Mouse (Mus musculus) erythroid progenitor cell, adult 5-6 weeks (primary cell): ENCODE results near the gene Otud7b. TPM values are rescaled to one million over a fixed set of nuclear protein-coding genes. Genes with fewer than 3 reads are reported as not detected.

Source experiments
- ATAC-seq: replicated peaks from 2 replicates; pipeline ENCODE4 v1.8.0; 2016; ENCODE audit warnings: moderate number of reproducible peaks, mild to moderate bottlenecking, moderate TSS enrichment, inconsistent platforms; ENCODE audit not compliant: poor library complexity, low FRiP score, severe bottlenecking
- total RNA-seq, 2 experiments: library from RNA; stranded (forward) in 1 of 2; stranded (reverse) in 1 of 2; fragments of 150-400 nt in 1 of 2; fragments of 186-747, 209-891 nt in 1 of 2; gene quantifications; 2 replicates each; pipeline versions ENCODE4 v1.2.3 to v1.2.4; 2015 to 2017; ENCODE audit warnings: low replicate concordance in 2 of 2

Gene Otud7b
- 4.6 and 9.4 TPM in 2 replicates for total RNA-seq (2015; ENCODE audit: low replicate concordance)
- 28.5 and 37.6 TPM in 2 replicates for total RNA-seq (2017; ENCODE audit: low replicate concordance)

DNA sequence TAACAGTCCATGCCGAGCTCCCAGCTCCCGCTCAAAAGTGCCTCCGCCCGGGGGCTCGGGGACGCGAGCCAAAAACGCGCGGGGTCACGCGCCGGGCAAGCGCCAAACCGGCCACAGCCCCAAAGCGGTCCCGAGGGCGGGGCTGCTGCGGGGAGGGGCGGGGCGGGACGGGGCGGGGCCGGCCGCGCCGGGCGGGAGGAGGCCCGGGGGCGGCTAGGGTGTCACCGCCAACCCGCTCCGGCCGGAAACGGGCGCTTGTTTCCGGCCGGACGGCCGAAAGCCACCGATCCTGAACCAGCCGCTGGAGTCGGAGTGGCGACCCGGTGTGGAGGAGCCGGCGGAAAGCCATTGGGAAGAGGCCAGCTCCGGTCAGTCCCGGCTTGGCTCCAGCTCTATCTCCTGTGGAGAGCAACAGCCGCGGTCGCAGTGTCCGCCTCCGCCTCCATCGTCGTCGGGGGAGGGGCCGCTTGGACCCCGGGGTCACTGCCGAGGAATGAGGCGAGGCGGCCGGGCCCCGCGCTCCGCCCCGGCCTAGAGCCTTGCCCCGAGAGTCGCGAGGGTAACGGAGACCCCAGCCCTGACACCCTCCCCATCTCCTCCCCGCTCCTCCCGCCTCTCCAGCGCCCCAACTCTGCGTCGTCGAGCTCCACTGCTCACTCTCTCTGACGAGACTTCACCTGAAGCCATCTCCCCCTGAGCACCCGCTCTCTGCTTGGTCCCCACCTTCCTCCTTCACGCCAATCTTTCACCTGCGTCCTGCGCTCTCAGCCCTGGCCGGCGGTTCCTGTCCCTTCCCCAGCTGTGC lies at the start of gene Otud7b:
TSS of gene Otud7b (plus strand) at position 267 of the 805 bp plus-strand sequence.
- peak; percentile 77 for ATAC-seq

DNA sequence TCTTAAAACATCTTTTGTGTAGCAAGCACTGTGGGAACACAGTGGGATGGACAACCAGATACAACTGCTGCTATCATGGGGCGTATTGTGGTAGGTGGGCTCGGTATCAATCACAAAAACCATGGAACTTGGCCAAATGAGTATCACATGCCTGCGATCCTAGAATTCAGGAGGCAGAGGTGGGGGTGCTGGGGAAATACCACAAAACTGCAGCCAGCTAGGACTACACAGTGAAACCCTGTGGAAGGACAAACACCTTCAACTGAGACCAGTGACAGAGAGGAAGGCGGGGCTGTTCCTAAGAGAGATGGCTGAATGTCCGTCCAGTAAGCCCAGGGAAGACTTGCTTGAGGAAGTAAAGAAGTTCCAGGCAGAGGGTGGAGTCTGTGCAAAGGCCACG lies 49.0 kb upstream of the Otud7b start:
- no peak for ATAC-seq

DNA sequence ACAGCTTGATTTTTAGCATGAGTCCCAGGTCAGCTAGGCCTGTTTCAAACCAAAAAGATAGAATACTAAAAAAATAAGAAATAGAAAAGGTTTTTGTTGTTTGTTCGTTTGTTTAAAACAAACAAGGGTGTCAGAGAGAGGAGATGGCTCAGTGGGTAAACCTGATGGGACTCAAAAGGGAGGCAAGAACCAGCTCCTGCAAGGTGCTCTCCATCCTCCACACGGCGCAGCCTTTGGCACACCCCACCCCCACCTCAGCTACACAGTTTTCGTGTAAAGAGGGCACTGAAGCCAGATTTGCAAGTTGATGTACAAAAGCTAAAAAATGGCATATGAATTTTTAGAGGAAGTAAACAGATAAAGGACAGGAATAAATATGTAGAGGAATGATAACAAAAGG lies 48.3 kb upstream of the Otud7b start:
- no peak for ATAC-seq

DNA sequence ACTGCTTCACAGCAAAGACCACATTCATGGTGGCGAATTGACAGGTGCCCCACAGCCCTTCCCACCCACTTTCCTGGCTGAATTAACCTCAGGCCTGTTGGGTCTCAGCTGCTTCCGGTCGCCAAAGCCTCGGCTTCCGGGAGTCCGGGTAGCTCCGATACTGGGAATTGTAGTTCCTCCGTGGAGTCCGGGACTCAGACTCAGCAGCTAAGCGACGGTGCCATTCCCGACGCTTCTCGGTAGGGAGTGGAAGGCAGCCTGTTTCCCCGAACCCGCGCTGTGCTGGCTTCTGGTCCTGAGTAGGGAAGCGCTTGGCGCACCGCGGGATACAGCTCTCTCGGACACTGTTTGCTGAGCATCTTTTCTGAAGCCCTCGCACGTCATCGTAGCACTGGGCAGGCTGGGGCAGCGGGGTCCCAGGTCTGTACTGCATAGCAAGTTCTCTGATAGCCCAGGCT lies 46.6 kb upstream of the Otud7b start:
- peak; percentile 95 for ATAC-seq

DNA sequence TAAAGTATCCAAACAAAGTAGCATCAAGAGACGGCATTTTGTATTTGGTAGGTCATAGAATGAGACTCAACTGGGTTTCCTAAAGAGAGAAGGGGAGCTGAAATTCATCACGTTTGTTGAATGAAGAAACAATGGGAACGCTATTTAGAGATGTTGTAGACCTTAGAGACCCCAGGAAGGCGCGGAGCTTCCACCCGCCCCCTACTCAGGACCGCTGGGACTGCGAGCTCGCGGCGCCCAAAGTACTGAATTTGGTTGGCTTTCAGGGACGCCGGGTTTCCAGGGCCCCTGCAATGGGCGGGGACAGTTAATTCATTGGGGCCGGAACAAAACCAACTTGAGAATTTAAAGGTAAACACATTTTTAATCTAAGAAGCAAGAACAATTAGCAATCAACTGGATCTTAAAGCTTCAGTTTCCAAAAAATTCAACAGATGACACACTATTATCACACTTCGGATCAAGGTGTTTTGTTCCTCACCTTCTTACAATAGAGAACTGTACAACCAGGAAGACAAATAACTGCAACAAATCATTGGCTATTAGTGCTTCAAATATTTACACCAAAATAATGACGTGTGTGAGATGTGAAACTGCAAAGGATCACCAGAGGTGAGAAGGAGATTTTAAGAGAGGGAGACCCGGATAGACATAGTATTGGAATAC lies 46.0 kb upstream of the Otud7b start, which contains the start of gene Vps45:
TSS of gene Vps45 (minus strand) at position 236 of the 666 bp plus-strand sequence.
- peak; percentile 82 for ATAC-seq

DNA sequence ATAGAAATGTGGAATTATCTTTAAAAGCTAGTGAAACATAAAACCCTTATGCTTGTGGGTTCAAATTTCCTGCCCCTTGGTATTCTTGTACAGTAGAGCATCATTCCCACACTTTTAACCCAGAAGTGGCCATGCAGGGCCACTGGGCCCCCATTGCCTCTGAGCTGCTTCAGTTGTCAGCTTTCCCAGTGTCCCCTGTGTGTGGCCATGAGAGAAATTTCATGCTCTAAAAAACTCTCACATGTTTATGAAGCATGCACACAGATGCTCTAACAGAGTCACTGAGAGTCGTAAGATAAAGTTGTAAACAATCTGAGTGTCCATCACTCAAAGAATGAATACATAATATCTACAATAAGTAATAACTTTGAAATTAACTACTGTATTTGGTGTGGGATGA lies 44.2 kb upstream of the Otud7b start:
- no peak for ATAC-seq

DNA sequence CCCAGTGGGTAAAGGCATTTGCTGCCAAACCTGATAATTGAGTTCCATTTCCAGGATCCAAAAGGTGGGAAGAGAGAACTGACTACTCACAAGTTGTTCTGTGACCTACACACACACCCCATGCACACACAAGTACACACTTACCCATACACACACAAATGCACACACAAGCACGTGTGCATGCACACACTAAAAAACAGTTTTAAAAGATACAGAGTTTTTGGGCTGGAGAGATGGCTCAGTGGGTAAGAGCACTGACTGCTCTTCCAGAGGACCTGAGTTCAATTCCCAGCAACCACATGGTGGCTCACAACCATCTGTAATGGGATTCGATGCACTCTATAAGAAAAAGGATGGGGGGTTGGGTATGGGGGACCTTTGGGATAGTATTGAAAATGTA lies 41.0 kb upstream of the Otud7b start:
- no peak for ATAC-seq

DNA sequence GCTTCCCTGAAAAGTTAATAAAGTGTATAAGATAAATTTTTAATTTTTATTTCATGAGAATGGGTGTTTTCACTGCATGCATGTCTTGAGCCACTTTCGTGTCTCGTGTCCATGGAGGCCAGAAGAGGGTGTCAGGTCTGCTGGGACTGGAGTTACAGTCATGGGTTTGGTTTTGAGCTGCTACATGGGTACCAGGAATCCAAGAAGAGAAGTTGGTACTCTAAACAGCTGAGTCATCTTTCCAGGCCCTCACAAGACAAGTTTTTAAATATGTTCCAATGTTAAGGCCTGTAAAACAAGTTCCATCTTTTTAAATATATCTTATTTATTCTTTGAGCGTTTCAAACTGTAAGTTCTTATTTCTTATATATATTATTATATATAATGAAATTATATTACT lies 40.1 kb upstream of the Otud7b start:
- no peak for ATAC-seq

DNA sequence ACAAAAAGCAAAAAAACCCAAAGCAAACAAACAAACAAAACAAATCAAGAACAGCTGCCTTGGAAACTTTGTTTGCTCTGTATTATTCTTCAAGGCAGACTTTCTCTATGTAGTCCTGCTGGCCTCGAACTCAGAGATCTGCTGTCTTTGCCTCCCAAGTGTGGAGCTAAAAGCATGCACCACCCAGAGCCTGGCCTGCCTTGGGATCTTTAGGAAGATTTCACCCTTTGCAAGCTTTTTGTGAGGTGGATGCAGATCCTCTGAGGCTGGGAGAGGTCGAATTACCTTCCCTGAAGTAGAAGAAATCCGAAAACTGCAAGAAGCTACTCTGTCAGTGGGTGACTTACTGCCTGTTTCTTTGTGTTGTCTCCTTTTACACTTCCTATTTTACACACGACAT lies 39.2 kb upstream of the Otud7b start:
- ATAC-seq, result no peak

DNA sequence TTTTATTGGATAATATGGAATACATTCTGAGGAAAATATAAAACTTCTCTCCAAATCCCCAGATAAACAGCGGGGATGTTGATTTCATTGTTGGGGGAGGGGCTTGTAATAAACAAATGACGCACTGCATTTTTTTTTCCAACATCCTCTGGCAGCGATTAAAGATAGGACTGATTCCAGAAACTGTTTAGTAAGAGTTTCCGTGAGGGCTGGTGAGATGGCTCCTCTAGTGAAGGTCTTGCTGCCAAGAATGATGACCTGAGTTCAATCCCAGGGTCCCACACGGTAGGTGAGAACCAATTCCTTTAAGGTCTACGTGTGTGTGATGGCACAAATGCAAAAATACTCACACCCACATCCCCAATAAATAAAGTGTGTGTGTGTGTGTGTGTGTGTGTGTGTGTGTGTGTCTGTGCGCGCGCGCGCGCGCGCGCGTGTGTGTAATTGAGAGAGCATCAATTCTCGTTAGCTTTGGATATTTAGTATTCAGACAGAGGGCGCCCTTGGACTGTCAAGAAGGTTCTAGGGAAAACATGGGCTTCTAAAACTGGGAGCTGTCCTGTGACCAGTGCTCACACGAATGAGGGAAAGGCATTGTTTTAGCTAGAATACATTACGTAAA lies 38.5 kb upstream of the Otud7b start:
- no peak for ATAC-seq

DNA sequence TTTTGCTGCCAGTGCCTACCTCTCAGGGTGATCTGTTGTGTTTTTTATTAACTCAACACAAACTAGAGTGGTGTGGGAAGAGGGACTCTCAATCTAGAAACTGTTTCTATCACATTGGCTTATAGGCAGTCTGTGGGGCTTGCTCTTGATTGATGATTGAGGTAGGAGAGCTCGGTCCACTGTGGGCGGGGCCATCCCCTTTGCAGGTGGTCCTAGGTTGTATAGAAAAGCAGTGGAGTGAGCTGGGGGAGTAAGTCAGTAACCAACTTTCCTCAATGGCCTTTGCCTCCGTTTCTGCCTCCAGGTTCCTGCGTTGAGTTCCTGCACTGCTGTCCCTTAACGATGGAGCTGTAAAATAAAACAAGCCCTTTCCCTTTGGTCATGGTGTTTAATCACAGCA lies 37.6 kb upstream of the Otud7b start:
- no peak for ATAC-seq

DNA sequence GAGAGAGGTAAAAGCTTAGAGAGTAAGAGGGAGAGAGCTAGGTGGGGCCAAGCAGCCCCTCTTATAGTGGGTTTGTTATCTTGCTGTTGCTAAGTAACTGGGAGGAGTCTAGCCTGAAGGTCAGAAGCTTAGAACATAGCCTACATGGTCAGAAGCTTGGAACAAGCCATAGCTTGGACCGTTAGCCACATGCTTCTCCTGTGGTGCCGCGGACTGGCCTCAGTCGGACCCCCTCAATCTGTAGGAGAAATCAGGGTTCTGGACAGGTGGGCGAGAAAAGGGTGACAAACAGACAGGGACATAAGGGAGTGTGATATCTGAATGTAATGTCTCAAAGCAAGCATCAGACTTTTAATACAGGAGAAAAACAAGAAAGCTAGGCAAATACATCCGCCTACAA lies 35.3 kb upstream of the Otud7b start:
- no peak for ATAC-seq

DNA sequence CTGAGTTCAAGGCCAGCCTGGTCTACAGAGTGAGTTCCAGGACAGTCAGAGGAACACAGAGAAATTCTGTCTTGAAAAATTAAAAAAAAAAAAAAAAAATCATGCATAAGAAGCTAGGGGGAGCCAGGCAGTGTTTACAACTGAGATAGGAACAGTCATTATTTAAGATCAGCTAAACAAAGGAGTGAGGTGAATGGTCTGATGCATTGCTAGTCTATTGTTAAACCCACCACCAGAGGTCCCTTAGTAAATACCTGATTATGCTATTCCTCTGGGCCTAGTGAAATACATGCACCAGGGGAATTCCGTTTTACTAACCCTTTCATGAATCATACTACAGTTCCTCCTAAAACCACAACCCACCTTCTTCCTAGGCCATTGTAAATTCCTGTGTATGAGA lies 34.8 kb upstream of the Otud7b start:
- ATAC-seq, result no peak

DNA sequence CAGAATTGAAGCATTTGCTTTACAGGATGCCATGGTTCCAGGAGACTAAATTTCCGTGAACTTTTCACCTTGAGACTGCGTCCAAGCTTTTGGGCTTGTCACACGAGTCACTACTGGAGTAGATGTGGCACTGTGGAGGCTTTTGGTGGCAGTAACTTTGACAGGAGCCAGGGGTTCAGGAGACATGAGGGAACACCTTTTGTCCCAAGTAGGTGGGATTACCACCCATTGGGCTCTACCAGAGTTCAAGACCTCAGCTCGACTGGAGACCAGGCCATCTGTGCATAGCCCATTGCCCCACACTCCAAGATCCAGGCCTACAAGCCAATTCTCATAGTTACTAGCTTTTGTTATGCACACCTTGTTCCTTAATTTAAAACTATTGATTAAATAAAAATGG lies 34.1 kb upstream of the Otud7b start:
- no peak for ATAC-seq

DNA sequence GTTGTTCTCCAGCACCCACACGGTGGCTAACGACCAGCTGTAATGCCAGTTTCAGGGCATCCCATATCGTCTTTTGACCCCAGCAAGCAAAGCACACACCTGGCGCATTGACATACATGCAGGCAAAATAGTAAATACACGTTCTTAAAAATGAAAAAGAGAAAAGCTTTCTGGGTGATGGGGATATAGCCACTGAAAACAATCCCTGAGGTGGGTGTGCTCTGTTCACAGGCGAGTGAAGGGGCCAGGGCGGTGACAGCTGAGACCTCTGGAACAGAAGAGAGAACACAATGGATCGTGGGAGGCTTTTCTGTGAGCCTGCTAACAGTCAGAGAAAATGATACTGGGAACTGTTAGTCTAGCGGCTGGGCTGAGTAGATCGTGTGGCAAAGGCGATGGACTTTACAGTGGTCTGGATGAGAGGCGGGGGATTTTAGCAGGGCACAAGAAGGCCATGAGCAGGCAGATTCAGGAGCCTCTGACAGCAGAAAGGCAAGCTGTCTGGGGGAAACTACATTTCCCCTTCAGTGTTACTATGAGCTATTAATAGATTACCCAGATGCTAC lies 31.3 kb upstream of the Otud7b start:
- ATAC-seq, result no peak

DNA sequence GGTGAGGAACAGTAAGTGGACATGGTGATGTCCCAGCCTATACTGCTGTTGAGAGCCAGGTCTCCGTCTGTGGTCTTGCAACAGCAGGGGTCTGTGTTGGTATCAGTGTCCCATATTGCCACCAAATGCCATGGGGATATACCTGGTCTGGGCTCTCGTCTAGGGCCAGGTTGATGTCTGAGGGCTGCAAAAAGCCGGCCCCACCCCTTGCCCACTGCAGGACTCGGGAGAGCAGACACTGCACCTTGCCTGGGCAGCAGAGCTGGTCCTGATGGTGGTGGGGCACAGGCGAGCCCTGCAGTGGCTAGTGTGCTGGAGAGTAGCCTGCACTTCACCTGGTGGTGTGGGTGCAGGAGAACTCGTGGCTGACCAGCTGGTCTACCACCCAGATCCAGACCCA lies 26.3 kb upstream of the Otud7b start:
- ATAC-seq, result no peak

DNA sequence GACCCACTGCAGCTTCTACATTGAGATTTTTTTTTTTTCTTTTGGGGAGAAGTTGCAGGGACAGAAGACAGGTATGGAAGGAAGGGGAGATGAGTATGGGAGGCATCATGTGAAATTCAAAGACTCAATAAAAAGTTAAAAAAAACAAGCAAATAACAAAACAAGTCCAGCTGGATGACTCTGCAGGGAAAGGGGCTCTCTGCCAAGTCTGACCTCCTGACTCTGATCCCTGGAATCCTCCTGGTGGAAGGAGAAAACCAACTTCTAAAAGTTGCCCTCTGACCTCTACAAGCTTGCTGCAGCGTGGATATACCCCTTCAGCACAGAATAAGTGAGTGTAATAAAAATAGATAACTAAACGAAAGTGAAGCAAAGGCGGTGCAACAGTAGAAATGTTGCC lies 25.6 kb upstream of the Otud7b start:
- ATAC-seq, result no peak

DNA sequence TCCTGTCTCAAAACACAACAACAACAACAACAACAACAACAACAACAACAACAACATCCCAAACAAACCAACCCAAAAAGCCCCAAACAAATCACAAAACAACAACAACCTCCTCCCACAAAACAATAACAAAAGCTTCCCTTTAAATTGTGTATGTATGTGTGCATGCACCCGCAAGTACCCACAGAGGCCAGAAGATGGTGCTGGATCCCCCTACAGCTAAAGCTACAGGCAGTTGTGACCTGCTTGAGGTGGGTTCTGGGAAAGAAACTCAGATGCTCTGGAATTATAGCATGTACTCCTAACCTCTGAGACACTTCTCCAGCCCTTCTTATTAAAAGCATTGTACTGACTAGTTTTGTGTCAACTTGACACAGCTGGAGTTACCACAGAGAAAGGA lies 23.3 kb upstream of the Otud7b start:
- ATAC-seq, result peak; percentile 57; the same call in 1 of the 2 replicates

DNA sequence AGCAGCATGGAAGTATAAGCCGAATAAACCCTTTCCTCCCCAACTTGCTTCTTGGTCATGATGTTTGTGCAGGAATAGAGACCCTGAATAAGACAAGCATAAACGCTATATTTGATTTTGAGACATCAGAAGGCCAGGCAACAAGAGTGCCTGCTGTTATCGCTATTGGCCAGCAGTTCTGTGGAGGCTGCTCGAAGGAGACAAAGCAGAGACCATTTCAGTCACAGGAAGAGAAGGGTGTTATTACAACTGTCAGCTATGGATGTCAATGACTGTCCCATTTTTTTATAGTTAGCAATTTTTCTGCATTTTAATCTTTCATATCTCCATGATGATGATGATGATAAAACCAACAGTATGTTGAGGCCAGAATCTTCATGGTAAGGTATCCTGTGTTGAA lies 22.7 kb upstream of the Otud7b start:
- ATAC-seq, result 0 out of 2 replicates have a peak, but pooled peaks have one; percentile 53

DNA sequence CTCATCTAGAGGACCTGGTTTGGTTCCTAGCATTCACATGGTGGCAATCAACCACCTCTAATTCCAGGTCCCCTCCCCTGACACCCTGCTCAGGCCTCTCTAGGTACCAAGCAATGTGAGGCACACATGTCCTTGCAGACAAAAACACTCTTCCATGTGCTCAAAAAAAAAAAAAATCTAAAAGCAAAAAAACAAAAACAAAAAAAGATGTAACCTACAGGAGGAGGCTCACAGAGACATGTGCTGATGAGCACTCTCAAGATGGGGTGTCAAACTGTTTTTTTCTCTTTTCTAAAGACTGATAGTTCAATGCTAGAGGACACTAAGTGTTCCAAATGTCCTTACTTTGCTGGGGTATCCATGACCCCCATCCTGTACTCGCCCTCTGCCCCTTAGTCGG lies 22.2 kb upstream of the Otud7b start:
- ATAC-seq, result 0 out of 2 replicates have a peak, but pooled peaks have one; percentile 18
